Mouse (Mus musculus): Measurements from ENCODE around the gene Klhl32. TPM values are rescaled to one million over a fixed set of nuclear protein-coding genes. Genes with fewer than 3 reads are reported as not detected.

Gene Klhl32
- polyA plus RNA-seq, 1 experiment from 2014 or later = 0.17 TPM

DNA sequence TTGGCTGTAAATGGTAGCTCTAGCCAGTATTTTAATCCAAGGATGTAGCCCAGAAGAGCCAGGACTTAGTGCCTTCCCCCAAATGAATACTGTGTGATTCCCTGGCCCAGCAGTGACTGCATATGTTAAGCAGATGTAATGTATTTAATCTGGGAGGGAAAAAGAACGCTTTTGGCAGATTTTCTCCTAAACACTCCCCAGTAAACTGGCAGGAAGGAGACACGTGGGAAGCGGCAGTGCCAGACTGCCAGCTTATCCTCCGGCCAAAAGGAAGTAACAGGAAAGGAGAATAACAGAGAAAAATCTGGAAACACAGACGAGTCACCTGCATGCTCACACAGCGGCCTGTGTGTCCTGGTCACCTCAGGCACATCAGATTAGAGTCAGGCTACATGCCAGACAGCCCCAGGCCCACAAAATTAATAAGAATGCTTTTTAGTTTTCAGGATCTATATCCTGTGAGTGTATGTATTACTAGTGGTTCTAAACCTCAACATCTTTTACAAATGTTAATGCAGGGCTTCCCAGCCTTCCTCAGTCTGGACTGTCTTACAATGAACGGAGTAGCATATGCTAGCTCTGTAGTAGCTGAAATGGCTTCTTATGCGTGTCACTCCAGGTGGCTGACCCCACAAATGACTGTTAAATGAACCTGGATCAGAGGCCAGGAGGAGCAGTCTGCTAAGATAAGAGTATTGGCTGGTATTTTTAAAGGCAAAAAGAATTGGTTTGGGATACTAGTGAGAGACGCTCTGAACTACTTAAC is 229.3 kb downstream of the Klhl32 start:
- no peaks in the 10 kb centered on the region for H3K27me3 ChIP-seq (replicated peaks)
- WGBS (ENCODE audit: insufficient replicate concordance) = 71% methylated on average over 9 of the region's 9 CpGs
- H3K4me2 ChIP-seq = no peak overlapping the region

DNA sequence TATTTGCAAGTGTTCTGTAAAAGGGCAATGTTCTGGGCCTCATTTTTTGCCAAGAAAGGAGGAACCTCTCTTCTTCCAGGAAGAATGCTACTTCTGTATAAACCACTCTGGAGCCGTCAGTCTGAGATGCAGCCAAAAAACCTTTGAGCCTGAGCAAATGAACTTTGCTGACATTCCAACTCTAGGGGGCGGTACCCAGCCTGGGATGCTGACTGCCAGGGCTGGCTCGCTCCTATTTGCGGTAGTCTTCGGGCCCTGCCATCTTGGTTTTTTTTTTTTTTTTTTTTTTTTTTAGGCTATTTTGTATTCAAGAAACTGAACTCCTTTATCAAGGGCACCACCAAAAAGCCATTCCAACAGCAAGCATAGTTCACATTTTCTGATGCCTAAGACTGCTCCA is 230.5 kb downstream of the Klhl32 start:
- Histone ChIP-seq H3K27me3 (replicated peaks) (no peaks in the 10 kb centered on the region), H3K4me3 (no peak overlapping the region), H3K9ac (no peak overlapping the region), H3K36me3 (no peaks in the 10 kb centered on the region), H3K4me1 (no peaks in the 10 kb centered on the region; the same call in 1 of the 2 replicates), H3K9me3 (replicated peaks) (no peaks in the 10 kb centered on the region), H3K27ac (no peak overlapping the region), H3K4me2 (no peak overlapping the region)
- WGBS (ENCODE audit: insufficient replicate concordance) = 83% methylated on average over 5 of the region's 5 CpGs
- ATAC-seq = no peak

More for the DNA sequence above, 229.3 kb downstream of the Klhl32 start:
- Histone ChIP-seq H3K36me3 (no peaks in the 10 kb centered on the region), H3K4me1 (no peaks in the 10 kb centered on the region; the same call in 1 of the 2 replicates), H3K9me3 (replicated peaks) (no peaks in the 10 kb centered on the region), H3K27ac (no peak overlapping the region), H3K9ac (no peak overlapping the region), H3K4me3 (no peak overlapping the region)
- ATAC-seq = no peak

DNA sequence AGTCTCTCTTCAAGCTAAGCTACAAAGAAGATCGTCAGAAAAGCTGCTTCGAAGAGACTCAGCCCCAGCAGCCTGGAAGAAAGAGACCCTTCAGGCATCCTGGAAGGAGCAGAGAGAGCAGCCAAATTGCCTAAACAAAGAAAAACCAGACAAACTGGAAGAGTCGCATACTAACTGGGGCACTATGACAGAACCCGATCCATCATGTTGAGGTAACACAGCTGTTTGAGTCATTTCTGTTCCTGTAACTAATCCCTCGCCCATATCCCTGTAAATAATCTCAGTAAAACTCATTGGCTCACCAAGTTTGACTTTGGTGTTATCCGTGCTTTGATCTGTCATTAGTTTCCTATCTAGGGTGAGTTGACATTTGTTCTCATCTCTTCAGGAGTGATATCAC is 230.9 kb downstream of the Klhl32 start:
- WGBS (ENCODE audit: insufficient replicate concordance) = 61% methylated on average over 6 of the region's 6 CpGs
- Histone ChIP-seq H3K4me1 (no peaks in the 10 kb centered on the region; the same call in 1 of the 2 replicates), H3K4me3 (no peak overlapping the region), H3K9ac (no peak overlapping the region), H3K27ac (no peak overlapping the region), H3K4me2 (no peak overlapping the region), H3K36me3 (no peaks in the 10 kb centered on the region), H3K9me3 (replicated peaks) (no peaks in the 10 kb centered on the region), H3K27me3 (replicated peaks) (no peaks in the 10 kb centered on the region)
- no peak for ATAC-seq

DNA sequence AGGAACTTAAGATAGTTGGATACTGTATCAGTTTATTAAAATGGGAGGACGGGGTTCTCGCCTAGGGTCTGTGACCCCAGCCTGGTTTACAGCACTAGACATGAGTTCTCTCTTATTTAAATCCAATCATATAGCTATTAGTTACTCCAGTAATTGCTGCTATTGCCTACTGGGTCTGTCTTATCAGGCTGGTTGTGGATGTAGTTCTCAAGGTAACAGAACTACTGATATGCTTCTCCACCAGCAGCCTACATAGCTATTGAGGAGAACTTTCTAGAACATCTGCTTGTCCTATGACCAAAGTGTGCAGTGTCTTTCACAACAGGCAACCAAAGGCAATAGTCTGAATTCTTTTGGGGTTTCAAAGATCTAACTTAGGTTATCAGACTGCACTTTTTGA is 241.4 kb downstream of the Klhl32 start:
- Histone ChIP-seq H3K27me3 (replicated peaks) (no peaks in the 10 kb centered on the region), H3K4me2 (no peak overlapping the region), H3K9ac (no peak overlapping the region), H3K4me1 (peaks cover 13% of the 10 kb centered on the region; the same call in 1 of the 2 replicates), H3K27ac (no peak overlapping the region; the same call in 1 of the 2 replicates), H3K4me3 (no peak overlapping the region), H3K36me3 (peaks cover 26% of the 10 kb centered on the region), H3K9me3 (replicated peaks) (no peaks in the 10 kb centered on the region)
- 0 out of 2 replicates have a peak, but pooled peaks have one; percentile 36 for ATAC-seq
- WGBS (ENCODE audit: insufficient replicate concordance) = 85% methylated on average over 2 of the region's 2 CpGs

DNA sequence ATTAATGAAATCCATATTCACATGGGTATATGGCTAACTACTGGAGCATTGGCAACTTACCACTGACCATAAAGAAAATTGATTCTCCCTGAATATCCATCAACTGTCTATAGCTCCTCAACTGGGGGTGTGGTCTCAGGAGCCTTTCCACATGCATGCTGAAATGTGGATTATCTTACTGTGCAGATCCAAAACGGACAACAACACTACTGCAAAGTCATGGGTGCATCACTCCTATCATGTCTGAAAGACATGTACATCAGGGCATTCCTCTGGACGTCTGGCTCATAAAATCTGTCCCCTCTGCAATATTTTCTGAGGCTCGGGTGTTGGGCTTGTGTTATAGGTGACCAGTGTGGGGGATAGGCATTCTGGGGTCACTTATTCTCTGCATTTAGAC is 241.8 kb downstream of the Klhl32 start:
- Histone ChIP-seq H3K4me3 (no peak overlapping the region), H3K27ac (no peak overlapping the region; the same call in 1 of the 2 replicates), H3K9ac (no peak overlapping the region), H3K4me1 (peaks cover 13% of the 10 kb centered on the region; the same call in 1 of the 2 replicates), H3K36me3 (peaks cover 29% of the 10 kb centered on the region), H3K27me3 (replicated peaks) (no peaks in the 10 kb centered on the region), H3K9me3 (replicated peaks) (no peaks in the 10 kb centered on the region), H3K4me2 (no peak overlapping the region)
- ATAC-seq = peak; percentile 79
- WGBS (ENCODE audit: insufficient replicate concordance) = 51% methylated on average over 3 of the region's 3 CpGs

DNA sequence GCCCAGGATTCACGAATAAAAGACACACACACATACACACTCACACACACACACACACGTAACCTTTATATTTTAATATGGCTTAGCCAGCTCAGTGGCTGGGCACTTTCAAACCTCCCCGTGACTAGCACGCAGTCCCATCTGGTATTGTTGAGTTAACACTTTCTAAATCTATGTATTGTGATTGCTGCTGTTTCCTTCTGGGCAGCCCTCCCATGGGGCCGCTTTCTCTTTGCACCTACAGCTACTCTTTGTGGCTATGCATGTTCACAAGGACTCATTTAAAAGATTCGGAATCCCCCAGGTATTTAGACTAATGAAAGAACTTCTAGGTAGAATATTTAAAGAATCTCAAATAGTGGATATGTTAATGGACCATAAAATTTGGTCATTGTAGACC is 249.2 kb downstream of the Klhl32 start:
- Histone ChIP-seq H3K9ac (no peak overlapping the region), H3K4me2 (no peak overlapping the region), H3K36me3 (peaks cover 88% of the 10 kb centered on the region), H3K9me3 (replicated peaks) (no peaks in the 10 kb centered on the region), H3K27me3 (replicated peaks) (no peaks in the 10 kb centered on the region), H3K4me1 (peaks cover 8% of the 10 kb centered on the region), H3K27ac (no peak overlapping the region), H3K4me3 (no peak overlapping the region)
- no peak for ATAC-seq
- 79% methylated on average over 6 of the region's 6 CpGs for WGBS (ENCODE audit: insufficient replicate concordance)

DNA sequence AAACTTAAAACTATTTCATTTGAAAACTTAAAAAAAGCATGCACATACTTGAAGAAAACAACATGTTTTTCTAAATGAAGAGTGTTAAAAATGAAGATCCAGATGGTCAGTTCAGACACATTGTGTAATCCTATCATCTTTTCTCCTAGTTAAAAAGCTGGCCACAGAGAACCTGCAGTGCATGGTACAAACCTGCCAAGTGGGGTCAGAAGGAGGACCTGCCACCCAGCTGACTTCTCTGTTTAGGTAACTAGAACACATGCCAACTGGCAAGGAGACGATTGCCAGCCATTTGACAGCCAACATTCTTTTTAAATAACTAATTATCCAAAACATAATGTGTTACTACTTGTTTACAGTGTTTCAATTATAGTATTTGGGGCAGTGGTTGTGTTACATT is 252.3 kb downstream of the Klhl32 start:
- WGBS (ENCODE audit: insufficient replicate concordance) = 77% methylated on average over 1 of the region's 1 CpGs
- no peaks in the 10 kb centered on the region for H3K9me3 ChIP-seq (replicated peaks)
- H3K4me2 ChIP-seq = no peak overlapping the region
- peaks cover 80% of the 10 kb centered on the region for H3K36me3 ChIP-seq
- no peaks in the 10 kb centered on the region for H3K27me3 ChIP-seq (replicated peaks)
- ATAC-seq = no peak
- no peak overlapping the region for H3K4me3 ChIP-seq
- no peak overlapping the region for H3K9ac ChIP-seq
- no peak overlapping the region for H3K27ac ChIP-seq
- H3K4me1 ChIP-seq = peaks cover 16% of the 10 kb centered on the region

DNA sequence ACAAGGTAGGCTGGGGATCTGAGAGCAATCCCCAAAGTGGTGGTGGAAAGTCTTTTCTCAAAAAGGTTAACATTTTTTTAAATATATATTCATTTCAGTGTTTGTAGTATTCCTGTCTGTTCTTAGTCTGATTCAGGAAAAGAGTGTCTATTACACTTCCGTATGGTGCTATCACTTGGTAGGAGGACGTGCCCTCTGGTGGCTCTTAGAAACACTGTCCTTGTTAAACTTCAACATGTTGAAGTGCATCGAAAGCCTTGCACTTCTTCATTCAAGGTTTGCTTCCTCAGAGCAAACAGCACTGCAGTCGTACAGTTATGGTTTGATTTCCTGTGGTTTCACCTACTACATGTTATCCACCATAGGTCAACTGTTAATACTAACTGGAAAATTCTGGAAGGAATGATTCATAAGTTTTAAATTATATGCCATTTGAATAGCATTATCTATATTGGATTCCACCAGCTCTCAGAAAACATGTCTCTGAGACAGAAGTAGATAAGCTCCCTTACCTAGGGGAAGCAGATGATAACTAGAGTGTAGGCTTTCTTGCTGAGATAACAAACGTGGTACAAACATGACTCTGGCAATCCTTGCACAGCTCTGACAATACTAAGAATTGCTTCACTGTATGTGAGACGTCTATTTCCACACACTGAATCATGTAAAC is 253.8 kb downstream of the Klhl32 start:
- 55% methylated on average over 6 of the region's 6 CpGs for WGBS (ENCODE audit: insufficient replicate concordance)
- Histone ChIP-seq H3K4me1 (peaks cover 16% of the 10 kb centered on the region), H3K9ac (no peak overlapping the region), H3K36me3 (peaks cover 78% of the 10 kb centered on the region), H3K4me3 (no peak overlapping the region), H3K4me2 (no peak overlapping the region), H3K27me3 (replicated peaks) (no peaks in the 10 kb centered on the region), H3K27ac (peak overlapping the region; percentile 22; the same call in 1 of the 2 replicates), H3K9me3 (replicated peaks) (no peaks in the 10 kb centered on the region)
- peak; percentile 91 for ATAC-seq

DNA sequence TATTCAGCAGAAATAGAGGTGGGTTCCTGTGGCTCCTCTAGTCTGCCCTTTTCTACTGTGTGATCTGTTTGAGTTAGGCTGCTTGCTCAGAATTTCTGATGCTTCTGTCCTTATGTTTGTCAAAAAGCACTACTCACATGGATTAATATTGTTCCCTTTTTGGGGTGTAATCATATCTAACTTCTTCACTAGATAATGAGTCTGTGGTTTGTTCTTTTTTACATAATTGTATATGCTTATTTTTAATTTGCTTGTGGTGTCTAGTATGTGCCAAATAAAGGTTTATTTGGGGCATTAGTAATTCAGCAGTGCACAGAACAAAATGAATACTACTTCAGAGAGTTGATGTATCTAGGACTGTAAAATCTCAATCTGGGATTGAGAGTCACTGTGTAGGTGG is 256.1 kb downstream of the Klhl32 start:
- ATAC-seq = no peak
- no peak overlapping the region for H3K4me2 ChIP-seq
- no peaks in the 10 kb centered on the region for H3K27me3 ChIP-seq (replicated peaks)
- no peak overlapping the region for H3K4me3 ChIP-seq
- no peak overlapping the region for H3K9ac ChIP-seq
- H3K9me3 ChIP-seq (replicated peaks) = no peaks in the 10 kb centered on the region
- peaks cover 74% of the 10 kb centered on the region for H3K36me3 ChIP-seq
- no peak overlapping the region for H3K27ac ChIP-seq
- H3K4me1 ChIP-seq = peaks cover 16% of the 10 kb centered on the region

DNA sequence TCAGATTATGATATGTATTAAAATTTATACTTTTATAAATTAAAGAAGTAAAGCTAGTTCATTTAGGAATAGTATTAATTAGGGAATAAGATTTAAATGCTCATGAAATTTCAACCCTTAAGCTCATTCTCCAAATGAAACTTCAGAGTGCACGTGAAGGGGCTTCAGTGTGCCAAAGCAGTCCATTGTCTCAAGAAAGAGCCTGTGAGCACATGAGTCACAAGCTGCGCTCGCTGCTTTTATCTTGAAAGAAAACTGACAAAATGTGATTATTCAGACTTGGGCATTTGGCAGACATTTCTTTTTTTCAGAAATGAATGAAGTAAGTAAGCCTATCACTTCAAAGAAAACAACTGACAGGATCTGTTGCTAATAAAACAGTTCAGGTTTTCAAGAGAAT is 266.9 kb downstream of the Klhl32 start:
- H3K4me3 ChIP-seq = no peak overlapping the region
- 85% methylated on average over 3 of the region's 3 CpGs for WGBS (ENCODE audit: insufficient replicate concordance)
- peaks cover 75% of the 10 kb centered on the region for H3K36me3 ChIP-seq

DNA sequence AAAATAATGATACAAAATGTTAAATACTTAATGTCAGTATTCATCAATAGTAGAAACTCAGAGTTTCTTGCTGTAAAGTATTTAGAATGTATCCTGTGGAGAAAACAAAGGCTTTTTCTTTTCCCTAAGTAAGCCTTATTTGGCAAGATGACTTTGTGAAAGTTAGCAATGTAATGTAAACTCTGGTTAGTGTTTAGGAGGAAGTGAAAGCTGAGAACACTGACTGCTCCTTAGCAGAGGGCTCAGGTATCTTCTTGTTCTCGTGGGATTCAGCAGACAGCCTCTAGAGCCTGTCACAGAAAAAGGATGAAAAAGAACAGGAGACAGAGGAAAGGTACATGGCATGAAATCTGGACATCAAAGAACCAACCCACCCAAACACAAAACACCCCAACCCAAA is 268.6 kb downstream of the Klhl32 start:
- no peak for ATAC-seq
- Histone ChIP-seq H3K9ac (no peak overlapping the region), H3K4me2 (no peak overlapping the region), H3K4me1 (peaks cover 7% of the 10 kb centered on the region), H3K27ac (no peak overlapping the region), H3K9me3 (replicated peaks) (no peaks in the 10 kb centered on the region), H3K27me3 (replicated peaks) (no peaks in the 10 kb centered on the region), H3K4me3 (no peak overlapping the region), H3K36me3 (peaks cover 73% of the 10 kb centered on the region)
- 70% methylated on average over 1 of the region's 1 CpGs for WGBS (ENCODE audit: insufficient replicate concordance)

More for the DNA sequence above, 266.9 kb downstream of the Klhl32 start:
- no peak for ATAC-seq
- Histone ChIP-seq H3K27ac (no peak overlapping the region), H3K4me2 (no peak overlapping the region), H3K9ac (no peak overlapping the region), H3K9me3 (replicated peaks) (no peaks in the 10 kb centered on the region), H3K4me1 (no peaks in the 10 kb centered on the region), H3K27me3 (replicated peaks) (no peaks in the 10 kb centered on the region)

DNA sequence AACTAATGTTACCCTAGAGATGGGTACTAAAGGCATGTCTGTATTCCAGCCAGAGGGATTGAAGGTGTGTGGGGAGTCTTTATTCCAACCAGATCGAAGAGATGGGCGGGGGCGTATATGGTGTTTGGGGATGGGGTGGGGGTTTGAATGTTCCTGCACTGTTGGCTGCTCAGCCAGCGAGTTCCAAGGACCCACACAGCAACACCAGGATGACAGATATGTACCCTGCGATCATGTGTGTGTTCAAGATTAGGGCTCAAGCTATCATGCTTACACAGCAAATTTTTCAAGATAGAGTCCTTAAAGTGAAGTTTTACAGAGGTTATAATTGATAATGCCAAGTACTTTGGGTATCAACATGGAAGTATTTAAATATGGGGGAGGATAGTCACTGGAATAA is 273.3 kb downstream of the Klhl32 start:
- 71% methylated on average over 5 of the region's 5 CpGs for WGBS (ENCODE audit: insufficient replicate concordance)
- Histone ChIP-seq H3K27me3 (replicated peaks) (no peaks in the 10 kb centered on the region), H3K4me3 (no peak overlapping the region), H3K9me3 (replicated peaks) (no peaks in the 10 kb centered on the region), H3K4me1 (peaks cover 15% of the 10 kb centered on the region), H3K4me2 (no peak overlapping the region), H3K9ac (no peak overlapping the region), H3K36me3 (peaks cover 57% of the 10 kb centered on the region), H3K27ac (no peak overlapping the region)
- peak; percentile 79 for ATAC-seq

All from liver, embryonic 12.5 days (tissue).